Mouse (Mus musculus) CD4-positive, CD25-positive, alpha-beta regulatory T cell, adult 2 months (primary cell): ENCODE measurements around the gene Khsrp.
A peak's percentile ranks its signal among the peaks of the same experiment; 100 is the strongest.

ENCODE experiments used
- DNase-seq: peaks from one replicate; pipeline ENCODE4 v3.0.0-alpha.2; 2012; ENCODE audit warnings: low read depth, low spot score

Khsrp gene

GRCm38 (mm10) chr17:57030931-57031660, at the start of gene Khsrp:
Gene Khsrp, minus strand, starts transcription at chr17:57031522.
- peak; percentile 63 for DNase-seq

- DNase-seq: no peak
These were observed 48.6 kb upstream of the Khsrp start for GRCm38 (mm10) chr17:57079919-57080318.

GRCm38 (mm10) chr17:57078336-57078735, 47.0 kb upstream of the Khsrp start, which contains the start of gene Dennd1c:
Gene Dennd1c, minus strand, starts transcription at chr17:57078514.
- DNase-seq: peak; percentile 86

- DNase-seq: no peak
These were observed 45.6 kb upstream of the Khsrp start for GRCm38 (mm10) chr17:57076916-57077315.

DNA sequence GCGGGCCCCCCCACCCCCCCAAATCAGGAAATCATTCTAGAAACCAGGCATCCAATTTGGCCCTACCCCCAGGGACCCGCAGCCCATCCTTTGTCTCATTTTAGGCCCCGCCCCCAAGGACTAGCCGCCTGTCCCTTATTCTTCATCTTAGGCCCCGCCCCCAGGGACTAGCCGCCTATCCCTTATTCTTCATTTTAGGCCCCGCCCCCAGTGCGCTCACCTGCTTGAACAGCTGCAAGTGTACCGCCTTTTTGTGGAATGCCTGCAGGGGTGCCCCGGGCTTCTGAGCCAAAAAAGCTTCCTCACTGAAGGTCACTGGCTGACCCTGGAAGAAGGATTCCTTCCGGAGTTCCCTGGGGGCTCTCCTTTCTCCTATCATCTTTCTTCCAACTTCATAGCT, 39.4 kb upstream of the Khsrp start:
- DNase-seq: peak; percentile 20

DNA sequence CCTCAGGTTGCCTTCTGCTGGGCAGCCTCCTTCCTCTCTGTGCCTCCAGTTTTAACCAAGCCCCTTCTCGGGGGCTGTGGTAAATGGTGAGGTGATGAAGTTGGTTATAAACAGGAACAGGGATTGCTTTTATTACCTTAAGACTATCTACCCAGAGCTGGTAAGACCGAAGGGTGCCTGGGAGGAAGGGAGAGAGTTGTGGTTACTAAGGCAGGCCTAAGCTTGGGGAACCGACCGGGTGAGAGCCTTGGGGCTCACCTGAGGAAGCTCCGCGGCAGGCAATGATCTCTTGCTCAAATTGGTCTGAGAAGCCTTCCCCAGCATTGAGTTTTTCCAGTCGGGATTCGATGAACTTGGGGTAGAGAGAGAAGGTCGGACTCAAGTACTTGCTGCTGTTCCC, 39.0 kb upstream of the Khsrp start:
- DNase-seq: no peak

DNA sequence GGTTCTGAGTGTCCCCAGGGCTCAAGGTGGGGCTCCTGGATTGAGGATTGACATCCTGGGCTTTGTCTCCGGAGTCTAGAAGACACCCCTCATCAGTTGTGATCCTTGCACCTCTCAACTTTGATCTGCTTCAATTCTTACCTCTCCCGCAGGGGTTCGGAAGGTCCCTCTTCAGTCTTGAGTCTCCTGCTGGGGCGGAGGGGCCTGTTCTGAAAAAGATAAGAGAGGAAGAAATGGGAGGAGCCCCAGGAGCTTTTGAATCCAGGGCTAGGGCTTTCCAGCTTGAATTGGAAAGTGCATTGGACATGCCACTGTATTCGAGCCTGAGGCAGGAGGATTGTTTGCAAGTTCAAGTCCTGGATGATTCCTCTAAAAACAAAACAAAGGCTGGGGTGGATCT, 35.6 kb upstream of the Khsrp start:
- no peak for DNase-seq

DNA sequence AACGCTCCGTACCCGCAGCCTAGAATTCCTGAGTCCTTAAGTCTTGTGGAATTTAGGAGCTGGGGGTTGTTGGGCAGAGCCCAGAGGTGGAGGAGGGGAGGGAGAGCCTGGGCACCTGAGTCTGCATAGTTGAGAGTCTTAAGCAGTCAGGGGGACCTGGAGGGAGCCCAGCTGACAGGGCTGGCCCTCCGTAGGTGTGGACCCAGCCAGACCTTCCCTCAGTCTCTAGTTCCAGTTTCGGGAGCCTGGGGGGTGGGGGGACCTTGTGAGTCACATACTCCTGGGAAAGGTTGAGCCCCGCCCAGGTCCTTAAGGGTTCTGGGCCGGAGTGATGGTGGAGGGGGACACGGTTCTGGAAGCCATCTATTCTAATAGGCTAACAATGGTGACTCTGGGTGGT, 31.7 kb upstream of the Khsrp start:
- no peak for DNase-seq

DNA sequence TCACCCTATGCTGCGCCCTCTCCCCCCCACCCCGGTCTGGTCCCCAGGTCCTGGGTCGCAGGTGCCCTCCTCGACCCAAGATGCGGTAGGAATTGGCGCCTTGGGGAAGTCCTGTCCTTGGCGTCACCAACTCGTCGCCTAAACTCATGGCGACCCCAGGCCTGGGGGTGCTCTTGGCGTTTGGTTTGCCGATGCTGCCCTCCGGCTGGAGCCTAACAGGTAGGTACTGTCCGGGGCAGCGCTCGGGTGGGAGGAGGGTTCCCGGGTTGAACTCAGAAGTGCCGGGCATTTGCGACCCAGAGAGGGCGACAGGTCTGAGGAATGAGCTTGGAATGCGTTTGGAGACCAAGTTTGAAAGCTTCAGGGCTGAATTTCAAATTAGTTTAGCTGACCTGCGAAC, 31.2 kb upstream of the Khsrp start:
- peak; percentile 28 for DNase-seq

DNA sequence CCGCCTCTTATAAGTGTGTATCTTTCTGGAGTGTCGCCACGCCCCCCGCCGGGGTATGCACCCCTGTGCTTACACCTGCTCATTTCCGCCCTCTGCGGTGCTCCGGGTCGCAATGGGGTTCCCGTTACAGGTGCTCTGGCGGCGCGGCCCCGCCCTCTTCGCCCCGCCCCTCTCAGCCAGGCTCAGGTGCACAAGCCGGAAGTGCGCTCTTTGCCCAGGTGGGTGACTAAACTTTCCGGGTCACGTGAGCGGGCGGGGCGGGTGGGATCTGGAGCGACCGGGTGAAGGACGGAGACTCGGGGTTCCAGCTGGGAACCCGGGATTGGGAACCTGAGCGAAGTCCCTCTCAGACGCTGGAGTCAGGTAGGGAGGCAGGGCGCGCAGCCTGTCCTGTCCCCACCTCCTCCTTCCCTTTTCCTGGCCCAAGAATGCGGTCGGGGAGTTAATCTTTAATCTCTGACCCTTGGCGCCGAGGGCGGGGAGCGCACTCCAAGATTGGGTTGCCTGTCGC, 30.7 kb upstream of the Khsrp start:
- DNase-seq: peak; percentile 74

GRCm38 (mm10) chr17:57061069-57061468, 29.7 kb upstream of the Khsrp start:
- peak; percentile 59 for DNase-seq

DNA sequence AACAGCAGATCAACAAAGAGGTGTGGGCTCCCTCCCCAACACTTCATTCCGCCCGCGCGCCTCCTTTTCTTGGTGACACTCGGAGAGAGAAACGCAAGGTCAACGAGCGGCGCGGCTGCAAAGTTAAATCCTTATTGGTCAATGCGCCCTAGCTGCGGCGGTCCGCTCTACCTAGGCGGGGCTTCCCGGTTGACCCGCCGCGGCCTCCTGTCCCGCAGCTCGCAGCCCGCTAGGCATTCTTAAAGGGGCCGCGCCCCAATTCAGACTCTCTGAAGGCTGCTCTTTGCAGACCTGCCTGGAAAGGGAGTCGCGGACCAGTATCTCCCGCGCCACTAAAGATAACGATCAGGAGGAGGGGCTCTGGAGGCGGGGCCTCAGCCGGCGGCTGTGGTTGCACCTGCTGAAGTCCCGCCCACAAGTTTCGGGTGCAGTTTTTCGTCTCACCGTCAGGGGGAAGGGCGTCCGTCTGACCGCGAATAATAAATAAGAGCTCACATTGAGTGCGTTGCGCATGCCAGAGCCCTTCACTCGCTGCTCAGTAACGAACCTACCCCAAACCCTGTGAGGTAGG, 29.0 kb upstream of the Khsrp start:
- DNase-seq: peak; percentile 98

DNA sequence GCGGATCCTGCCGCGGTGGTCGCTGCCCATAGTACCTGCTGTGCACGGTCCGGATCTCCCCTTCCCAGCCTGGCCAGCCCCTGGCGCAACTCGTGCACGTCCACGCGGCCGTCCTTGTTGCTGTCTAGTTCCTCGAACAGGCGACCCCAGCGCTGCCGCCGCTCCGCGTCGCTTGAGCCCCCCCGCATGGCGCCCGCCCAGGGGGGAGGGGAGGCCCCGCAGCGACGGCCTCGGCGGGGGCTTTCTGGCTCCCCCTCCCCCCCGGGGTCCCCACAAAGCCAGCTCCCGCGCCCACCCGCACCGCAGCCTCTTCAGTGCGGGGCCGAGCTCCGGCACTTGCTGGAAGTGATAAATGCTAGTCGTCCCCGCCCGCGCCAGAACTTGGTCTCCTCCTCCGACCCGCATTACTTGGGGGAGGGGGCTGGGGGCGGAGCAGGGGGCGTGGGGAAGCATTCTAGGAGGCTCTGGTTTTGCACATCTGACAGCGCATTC, 28.2 kb upstream of the Khsrp start, which contains the start of gene Slc25a23:
TSS of gene Slc25a23 (minus strand) at position 378 of the 492 bp plus-strand sequence.
- peak; percentile 78 for DNase-seq

- DNase-seq: peak; percentile 19
These were observed 27.7 kb upstream of the Khsrp start, which contains the start of gene Crb3 for GRCm38 (mm10) chr17:57058891-57059485. Gene Crb3, plus strand, starts transcription at chr17:57059105.

DNA sequence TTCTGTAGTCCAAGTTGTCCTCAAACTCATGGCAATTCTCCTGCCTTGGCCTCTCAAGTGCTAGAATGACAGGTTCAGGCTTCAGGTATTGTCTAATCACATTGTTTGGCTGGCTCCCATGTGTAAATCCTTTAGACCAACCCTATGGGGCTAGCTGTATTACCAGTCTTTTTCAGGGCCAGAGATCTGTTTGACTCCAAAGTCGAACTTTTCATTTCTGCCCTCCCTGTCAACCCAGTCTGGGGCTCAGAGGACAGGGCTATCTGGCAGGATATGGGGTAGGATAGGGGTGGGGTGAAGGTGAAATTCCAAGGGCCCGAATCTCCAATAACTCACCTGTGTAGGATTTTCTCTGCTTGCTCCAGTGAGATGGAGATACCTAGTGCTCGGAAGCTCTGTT, 24.9 kb upstream of the Khsrp start:
- no peak for DNase-seq

GRCm38 (mm10) chr17:57051679-57052078, 20.4 kb upstream of the Khsrp start:
- DNase-seq: peak; percentile 72

DNA sequence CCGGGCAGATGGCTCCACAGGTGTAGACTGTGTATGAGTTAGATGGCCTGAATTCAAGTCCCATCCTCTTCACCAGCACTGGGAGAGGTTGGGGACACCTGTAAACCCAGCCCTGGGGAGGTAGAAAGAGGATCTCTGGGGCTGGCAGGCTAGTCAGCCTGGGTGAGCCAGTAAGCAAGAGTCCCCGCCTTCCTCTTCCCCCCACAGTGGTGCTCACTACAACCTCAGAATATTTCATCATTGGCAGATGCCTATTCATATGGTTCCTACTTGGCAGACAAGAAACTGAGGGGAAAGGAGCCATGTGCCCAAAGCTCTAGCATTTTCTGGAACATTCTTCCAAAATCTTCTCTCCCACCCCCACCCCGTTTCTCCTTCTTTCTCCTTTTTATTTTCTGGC, 17.5 kb upstream of the Khsrp start:
- DNase-seq: no peak

GRCm38 (mm10) chr17:57047406-57047805, 16.1 kb upstream of the Khsrp start:
- no peak for DNase-seq

DNA sequence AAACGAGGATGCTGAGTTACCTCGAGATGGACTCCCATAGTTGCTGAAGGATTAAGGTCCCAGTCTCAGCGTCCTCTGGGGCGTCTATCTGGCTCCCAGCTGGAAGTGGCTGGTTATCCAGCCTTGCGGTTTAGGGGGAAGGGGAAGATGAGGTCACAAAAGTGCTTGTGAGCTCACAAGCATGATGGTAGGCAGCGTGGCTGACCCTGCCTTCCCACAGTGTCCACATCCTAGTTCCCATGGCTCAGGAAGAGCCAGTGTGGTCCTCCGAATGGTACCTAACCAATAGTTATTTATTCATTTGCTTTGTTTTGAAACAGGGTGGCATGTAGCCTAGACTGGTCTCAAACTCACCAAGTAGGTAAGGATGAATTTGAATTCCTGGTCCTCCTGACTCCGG, 10.2 kb upstream of the Khsrp start, which contains the start of gene Slc25a41:
TSS of gene Slc25a41 (minus strand) at position 101 of the 400 bp plus-strand sequence.
- DNase-seq: no peak

GRCm38 (mm10) chr17:57038978-57039377, 7.7 kb upstream of the Khsrp start:
- DNase-seq: peak; percentile 20

- DNase-seq: peak; percentile 24
These were observed 1.5 kb upstream of the Khsrp start for GRCm38 (mm10) chr17:57032854-57033253.
